Mouse (Mus musculus) testis, adult 2 months (tissue): ENCODE results near the gene Epm2aip1.

Experiments
- CTCF ChIP-seq: fragments of 200-500 bp; IDR thresholded peaks from 2 replicates; pipeline ENCODE4 v1.5.1; 2012; ENCODE audit warnings: low read depth, mild to moderate bottlenecking, inconsistent platforms, low read length, moderate library complexity; ENCODE audit not compliant: control insufficient read depth, insufficient read depth, insufficient replicate concordance
- POLR2A ChIP-seq: fragments of 200-500 bp; IDR thresholded peaks from 2 replicates; pipeline ENCODE4 v1.6.1; 2012; ENCODE audit warnings: low read depth, mild to moderate bottlenecking, inconsistent platforms, low read length, moderate library complexity; ENCODE audit not compliant: control insufficient read depth

DNA sequence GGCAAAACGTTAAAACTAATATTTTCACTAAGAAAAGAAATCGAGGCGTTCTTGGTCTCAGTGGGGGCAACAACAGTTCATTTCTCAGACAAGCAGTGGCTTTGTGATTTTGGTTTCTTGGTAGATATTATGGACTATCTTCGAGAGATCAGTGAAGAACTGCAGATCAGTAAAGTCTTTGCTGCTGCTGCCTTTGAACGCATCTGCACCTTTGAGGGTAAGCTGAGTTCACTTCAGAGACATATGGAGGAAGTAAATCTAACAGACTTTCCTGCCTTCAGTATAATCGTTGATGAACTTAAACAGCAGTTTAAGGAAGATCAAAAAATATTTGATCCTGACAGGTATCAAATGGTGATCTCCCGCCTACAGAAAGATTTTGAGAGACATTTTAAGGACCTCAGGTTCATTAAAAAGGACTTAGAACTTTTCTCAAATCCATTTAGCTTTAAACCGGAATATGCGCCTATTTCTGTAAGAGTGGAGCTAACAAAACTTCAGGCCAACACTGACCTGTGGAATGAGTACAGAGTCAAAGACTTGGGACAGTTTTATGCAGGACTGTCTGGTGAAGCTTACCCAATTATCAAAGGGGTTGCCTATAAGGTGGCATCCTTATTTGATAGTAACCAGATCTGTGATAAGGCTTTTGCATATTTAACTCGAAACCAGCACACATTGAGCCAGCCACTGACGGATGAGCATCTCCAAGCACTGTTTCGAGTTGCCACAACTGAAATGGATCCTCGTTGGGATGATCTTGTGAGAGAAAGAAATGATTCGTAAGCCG, 1.5 kb downstream of the Epm2aip1 start:
- no peak for TF ChIP-seq POLR2A
- TF ChIP-seq CTCF: no peak
